28 mouse cellular contexts compared by ENCODE assay signal in genomic region chr5:88762611-88763010, GRCm38 (mm10). TPM values are rescaled to one million over a fixed set of nuclear protein-coding genes. Genes with fewer than 3 reads are reported as not detected.
A peak's percentile ranks its signal among the peaks of the same experiment; 100 is the strongest.
DNase-seq lines count a peak whose midpoint lies in the region; ATAC-seq and TF ChIP-seq lines count a peak whose summit lies in the region.
"Had no signal": no experiment of that assay in that cellular context is flagged by ENCODE, and none has a peak within 500 bp of the region (broad histone marks: within the 10 kb centered on the region; RNA-seq: fewer than 3 reads in every experiment).

No protein-coding gene starts in this region.

- no peak for ATAC-seq in hindbrain, postnatal 0 days
- no peak for ATAC-seq in hindbrain, embryonic 12.5 days (ENCODE audit: low FRiP score)
- ATAC-seq in frontal cortex, adult (ENCODE audit: low TSS enrichment) = no peak
- ATAC-seq: forebrain, embryonic 14.5 days; forebrain, postnatal 0 days; intestine, embryonic 15.5 days; Patski had no signal

- TF ChIP-seq CTCF in hindbrain, postnatal 0 days (IDR thresholded peaks at IDR 0.05; ENCODE audit: low read depth) = peak; percentile 25; the same call in 1 of the 2 replicates
- TF ChIP-seq CTCF in CH12.LX (conservative IDR thresholded peaks at IDR 0.05 in 1 of 2, IDR thresholded peaks at IDR 0.05 in 1 of 2; ENCODE audit: low read depth in 2 of 2, low read length in 2 of 2) (peak in 1 of 2 experiments; percentile 10; a peak in 1 of 4 replicates), MEL (IDR thresholded peaks at IDR 0.05 in 2 of 3, conservative IDR thresholded peaks at IDR 0.05 in 1 of 3; ENCODE audit: control insufficient read depth in 1 of 3, insufficient read depth in 1 of 3, low read depth in 2 of 3, low read length in 3 of 3, poor library complexity in 1 of 3, severe bottlenecking in 1 of 3) (no peak; a peak in 1 of 6 replicates)

- H3K4me3 ChIP-seq in hindbrain, postnatal 0 days (ENCODE audit: low read length) = no peak overlapping the region
- no peak overlapping the region for H3K4me3 ChIP-seq in hindbrain, embryonic 12.5 days
- H3K4me3 ChIP-seq in CH12.LX (replicated peaks in 1 of 3; ENCODE audit: low read depth in 2 of 3, low read length in 2 of 3, poor library complexity in 1 of 3) = no peak overlapping the region
- no peak overlapping the region for H3K4me3 ChIP-seq in MEL (ENCODE audit: control insufficient read depth in 1 of 2, insufficient read depth in 1 of 2, low read depth in 2 of 2, low read length in 2 of 2)
- H3K4me3 ChIP-seq: embryonic facial prominence, embryonic 12.5 days; embryonic facial prominence, embryonic 15.5 days; heart, embryonic 10.5 days; heart, embryonic 13.5 days; hindbrain, embryonic 15.5 days; intestine, embryonic 15.5 days had no signal

- no peak overlapping the region for H3K4me2 ChIP-seq in hindbrain, postnatal 0 days (ENCODE audit: low read depth, low read length)
- no peak overlapping the region for H3K4me2 ChIP-seq in hindbrain, embryonic 12.5 days (replicated peaks)
- H3K4me2 ChIP-seq in CH12.LX (ENCODE audit: insufficient read depth, low read depth, poor library complexity, severe bottlenecking) = no peak overlapping the region
- H3K4me2 ChIP-seq: embryonic facial prominence, embryonic 12.5 days; embryonic facial prominence, embryonic 15.5 days; heart, embryonic 13.5 days; hindbrain, embryonic 15.5 days; intestine, embryonic 15.5 days had no signal

- no peak overlapping the region for H3K9ac ChIP-seq in hindbrain, postnatal 0 days (replicated peaks; ENCODE audit: low read length)
- no peak overlapping the region for H3K9ac ChIP-seq in hindbrain, embryonic 12.5 days
- H3K9ac ChIP-seq in CH12.LX (ENCODE audit: insufficient read depth, low read depth) = no peak overlapping the region
- no peak overlapping the region for H3K9ac ChIP-seq in MEL (ENCODE audit: control insufficient read depth, low read depth, low read length, poor library complexity, severe bottlenecking)
- H3K9ac ChIP-seq: embryonic facial prominence, embryonic 12.5 days; embryonic facial prominence, embryonic 15.5 days; forebrain, postnatal 0 days; heart, embryonic 13.5 days; hindbrain, embryonic 15.5 days; intestine, embryonic 15.5 days had no signal

- H3K36me3 ChIP-seq in hindbrain, postnatal 0 days (ENCODE audit: insufficient read depth, low read length) = no peaks in the 10 kb centered on the region
- H3K36me3 ChIP-seq in hindbrain, embryonic 12.5 days = no peaks in the 10 kb centered on the region
- H3K36me3 ChIP-seq in CH12.LX (replicated peaks in 1 of 2; ENCODE audit: control insufficient read depth in 1 of 2, insufficient read depth in 1 of 2, low read length in 1 of 2) (peaks cover 0 to 12% of the 10 kb centered on the region in 2 experiments), MEL (ENCODE audit: control insufficient read depth in 1 of 2, insufficient read depth in 2 of 2, low read length in 2 of 2) (peaks cover 0 to 18% of the 10 kb centered on the region in 2 experiments; a peak in 3 of 4 replicates)
- H3K36me3 ChIP-seq: embryonic facial prominence, embryonic 12.5 days; embryonic facial prominence, embryonic 15.5 days; hindbrain, embryonic 15.5 days; intestine, embryonic 15.5 days had no signal

- TF ChIP-seq POLR2A in CH12.LX (IDR thresholded peaks at IDR 0.05; ENCODE audit: low read depth, low read length) = no peak
- TF ChIP-seq POLR2A in MEL (IDR thresholded peaks at IDR 0.05; ENCODE audit: control insufficient read depth in 1 of 2, insufficient read depth in 1 of 2, low read depth in 1 of 2, low read length in 2 of 2, poor library complexity in 1 of 2) = no peak

- H3K79me2 ChIP-seq in CH12.LX (replicated peaks; ENCODE audit: control insufficient read depth, extremely low read depth, insufficient read depth, poor library complexity, severe bottlenecking) = no peaks in the 10 kb centered on the region; the same call in 1 of the 2 replicates
- peaks cover 16% of the 10 kb centered on the region for H3K79me2 ChIP-seq in MEL (ENCODE audit: control insufficient read depth, insufficient read depth, low read length, poor library complexity)

- dilution Hi-C loops in CH12.LX (cut with MboI; ENCODE audit: extremely low pct_ligation_motif_present, extremely low pct_unique_long_range_greater_than_20kb, low sequenced_read_pairs) = no loop called here

- no peak for TF ChIP-seq RAD21 in CH12.LX (IDR thresholded peaks at IDR 0.05; ENCODE audit: low read depth, low read length)
- no peak for TF ChIP-seq RAD21 in MEL (IDR thresholded peaks at IDR 0.05; ENCODE audit: low read depth, low read length)

- in situ Hi-C loops in CH12.LX (cut with MboI; ENCODE audit: low pct_ligation_motif_present, low pct_unique_long_range_greater_than_20kb, low sequenced_read_pairs) = no loop called here

- TF ChIP-seq EP300 in CH12.LX (IDR thresholded peaks at IDR 0.05; ENCODE audit: low read length) (no peak), MEL (IDR thresholded peaks at IDR 0.05; ENCODE audit: low read depth in 1 of 2, low read length in 2 of 2) (no peak)

- WGBS in hindbrain, postnatal 0 days = 94% methylated on average over 5 of the region's 5 CpGs
- 85% methylated on average over 5 of the region's 5 CpGs for WGBS in hindbrain, embryonic 12.5 days

- no peaks in the 10 kb centered on the region for H3K9me3 ChIP-seq in hindbrain, postnatal 0 days (ENCODE audit: low read length)
- no peaks in the 10 kb centered on the region for H3K9me3 ChIP-seq in hindbrain, embryonic 12.5 days (replicated peaks)
- no peaks in the 10 kb centered on the region for H3K9me3 ChIP-seq in CH12.LX (replicated peaks; ENCODE audit: low read length)
- no peaks in the 10 kb centered on the region for H3K9me3 ChIP-seq in MEL (replicated peaks; ENCODE audit: insufficient read depth, low read length)
- H3K9me3 ChIP-seq: embryonic facial prominence, embryonic 12.5 days; embryonic facial prominence, embryonic 15.5 days; heart, embryonic 10.5 days; heart, embryonic 13.5 days; hindbrain, embryonic 15.5 days; intestine, embryonic 15.5 days had no signal

- H3K27ac ChIP-seq in hindbrain, postnatal 0 days = no peak overlapping the region
- no peak overlapping the region for H3K27ac ChIP-seq in hindbrain, embryonic 12.5 days
- no peak overlapping the region for H3K27ac ChIP-seq in CH12.LX (ENCODE audit: insufficient read depth, low read depth)
- H3K27ac ChIP-seq in MEL (ENCODE audit: control insufficient read depth, low read depth, low read length) = no peak overlapping the region
- H3K27ac ChIP-seq: embryonic facial prominence, embryonic 12.5 days; embryonic facial prominence, embryonic 15.5 days; heart, embryonic 10.5 days; heart, embryonic 13.5 days; hindbrain, embryonic 15.5 days; intestine, embryonic 15.5 days had no signal

- DNase-seq in cerebellum, adult 9-10 months = peak; percentile 17
- no peak for DNase-seq in cerebellum, adult 8-10 months
- DNase-seq in hindbrain, postnatal 0 days (ENCODE audit: low spot score) = no peak
- DNase-seq in CH12.LX (ENCODE audit: extremely low read depth) = no peak
- no peak for DNase-seq in MEL (ENCODE audit: low read depth, low spot score)
- no peak for DNase-seq in layer of hippocampus, postnatal 25 days (ENCODE audit: extremely low spot score in 1 of 2, low spot score in 1 of 2)
- DNase-seq: adrenal gland, postnatal 10 days; adrenal gland, postnatal 36 days; cerebellum, adult 18-20 months; cerebellum, postnatal 10 days; cerebellum, postnatal 36 days; forebrain, postnatal 0 days; gastrocnemius, postnatal 10 days; gastrocnemius, postnatal 36 days; heart, adult 11 months; heart, postnatal 14 days; heart, postnatal 4 days; kidney, adult 11 months had no signal

- H3K27me3 ChIP-seq in hindbrain, postnatal 0 days (ENCODE audit: insufficient read depth, low read length) = no peaks in the 10 kb centered on the region
- H3K27me3 ChIP-seq in hindbrain, embryonic 12.5 days = no peaks in the 10 kb centered on the region
- no peaks in the 10 kb centered on the region for H3K27me3 ChIP-seq in CH12.LX (replicated peaks)
- no peaks in the 10 kb centered on the region for H3K27me3 ChIP-seq in MEL (ENCODE audit: control insufficient read depth in 1 of 2, insufficient read depth in 2 of 2, low read length in 2 of 2)
- H3K27me3 ChIP-seq: embryonic facial prominence, embryonic 12.5 days; embryonic facial prominence, embryonic 15.5 days; heart, embryonic 13.5 days; hindbrain, embryonic 15.5 days; intestine, embryonic 15.5 days; Patski had no signal

- no peaks in the 10 kb centered on the region for H3K4me1 ChIP-seq in hindbrain, postnatal 0 days (ENCODE audit: insufficient read depth, low read length)
- peaks cover 20% of the 10 kb centered on the region for H3K4me1 ChIP-seq in hindbrain, embryonic 12.5 days
- peaks cover 2 to 24% of the 10 kb centered on the region in 2 experiments; a peak in 2 of 4 replicates for H3K4me1 ChIP-seq in CH12.LX (ENCODE audit: control insufficient read depth in 1 of 2, insufficient read depth in 2 of 2)
- H3K4me1 ChIP-seq in MEL (ENCODE audit: control insufficient read depth in 1 of 2, insufficient read depth in 2 of 2, low read length in 2 of 2) = peaks cover 5 to 14% of the 10 kb centered on the region in 2 experiments

TF ChIP-seq in CH12.LX, 34 proteins besides CTCF, POLR2A, EP300 and RAD21 (continues in another document):
- peak; percentile 66 for TF ChIP-seq ZNF384 (IDR thresholded peaks at IDR 0.05; ENCODE audit: low read depth, low read length)

RNA-seq across cellular contexts. Expression of gene Dck, which starts 2.2 kb away (rescaled TPM):
- total RNA-seq in hindbrain, postnatal 0 days (2014; rRNA removed) = 20.3 and 22.3 TPM in 2 replicates
- polyA plus RNA-seq in hindbrain, postnatal 0 days (2015; fragmentation: Nextera tagmentation; extraction: Ambion mirVana) = 29.7 and 31.5 TPM in 2 replicates
- polyA plus RNA-seq in hindbrain, embryonic 12.5 days (2016; fragmentation: Nextera tagmentation; extraction: Ambion mirVana) = 90.8 and 92.2 TPM in 2 replicates
- 13.7 and 15.4 TPM in 2 replicates for total RNA-seq in CH12.LX (2012; rRNA removed)
- total RNA-seq in CH12.LX (2014; rRNA removed) = 31.2 and 33.9 TPM in 2 replicates
- 20.9 and 25.5 TPM in 2 replicates for polyA plus RNA-seq in CH12.LX (2012; ENCODE audit: insufficient read length, low read depth)
- 13.6 and 14.6 TPM in 2 replicates for total RNA-seq in MEL (2012; rRNA removed)
- 10 to 100 TPM in 1 of 2 experiments, not detected in 1; 21.4 TPM for polyA plus RNA-seq in MEL (2012; ENCODE audit: insufficient read depth in 1 of 2, insufficient read length in 2 of 2, low read depth in 1 of 2, low replicate concordance in 2 of 2, missing spikeins in 1 of 2)
- 10 to 100 TPM; 13.7 to 13.8 TPM for total RNA-seq in layer of hippocampus, postnatal 25 days (2021)

RNA-seq across cellular contexts. Expression of gene Mob1b, which starts 42.0 kb away (rescaled TPM):
- 10.5 and 12.2 TPM in 2 replicates for total RNA-seq in hindbrain, postnatal 0 days (2014; rRNA removed)
- 7.8 and 8.5 TPM in 2 replicates for polyA plus RNA-seq in hindbrain, postnatal 0 days (2015; fragmentation: Nextera tagmentation; extraction: Ambion mirVana)
- polyA plus RNA-seq in hindbrain, embryonic 12.5 days (2016; fragmentation: Nextera tagmentation; extraction: Ambion mirVana) = 14.7 and 16.2 TPM in 2 replicates
- 7.0 and 7.6 TPM in 2 replicates for total RNA-seq in CH12.LX (2012; rRNA removed)
- total RNA-seq in CH12.LX (2014; rRNA removed) = 11.9 and 13.0 TPM in 2 replicates
- 9.0 and 10.5 TPM in 2 replicates for polyA plus RNA-seq in CH12.LX (2012; ENCODE audit: insufficient read length, low read depth)
- 14.0 TPM in 2 replicates for total RNA-seq in MEL (2012; rRNA removed)
- polyA plus RNA-seq in MEL (2012; ENCODE audit: insufficient read depth in 1 of 2, insufficient read length in 2 of 2, low read depth in 1 of 2, low replicate concordance in 2 of 2, missing spikeins in 1 of 2) = 10 to 100 TPM in 1 of 2 experiments, not detected in 1; 12.2 TPM
- 10 to 100 TPM; 27.0 to 34.1 TPM for total RNA-seq in layer of hippocampus, postnatal 25 days (2021)
